Mouse (Mus musculus) MN1 (cell line): ENCODE measurements around the gene Usp3.

Experiments used
- DNase-seq: peaks from one replicate; pipeline ENCODE4 v3.0.0-alpha.2; 2016; ENCODE audit warnings: low spot score

The Usp3 gene

DNA sequence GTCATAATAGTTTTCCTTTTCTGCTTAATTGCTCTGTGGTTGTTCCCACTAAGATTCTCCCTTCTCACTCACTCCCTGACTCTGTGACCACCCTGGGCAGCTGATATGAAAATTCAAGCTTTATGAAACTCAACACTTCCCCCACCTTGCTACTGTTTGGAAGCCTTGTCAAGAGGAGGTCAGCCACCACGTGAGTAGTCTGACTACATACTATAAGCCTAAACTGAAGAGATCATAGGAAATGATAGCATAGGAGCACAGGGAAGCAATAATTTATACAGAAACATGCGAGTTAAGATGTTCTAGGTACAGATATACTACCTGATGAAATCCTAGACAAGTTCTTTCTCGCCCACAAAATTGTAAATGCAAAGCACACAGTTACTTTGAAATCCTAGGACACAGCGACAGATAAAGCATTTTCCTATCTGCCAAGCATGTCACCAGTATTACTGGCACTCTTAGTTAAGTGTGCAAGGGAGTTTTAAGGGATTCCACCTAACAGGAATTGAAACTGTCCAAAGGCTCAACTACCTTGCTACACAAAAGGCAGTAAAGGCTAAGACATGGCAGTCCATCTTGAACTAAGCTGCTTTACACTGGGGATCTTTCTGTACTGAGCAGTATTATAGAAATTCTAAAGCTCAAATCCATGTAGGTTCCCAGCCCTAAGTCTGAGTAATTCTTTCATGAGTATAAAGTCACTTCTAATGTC, 20.8 kb downstream of the Usp3 start:
- no peak for DNase-seq

DNA sequence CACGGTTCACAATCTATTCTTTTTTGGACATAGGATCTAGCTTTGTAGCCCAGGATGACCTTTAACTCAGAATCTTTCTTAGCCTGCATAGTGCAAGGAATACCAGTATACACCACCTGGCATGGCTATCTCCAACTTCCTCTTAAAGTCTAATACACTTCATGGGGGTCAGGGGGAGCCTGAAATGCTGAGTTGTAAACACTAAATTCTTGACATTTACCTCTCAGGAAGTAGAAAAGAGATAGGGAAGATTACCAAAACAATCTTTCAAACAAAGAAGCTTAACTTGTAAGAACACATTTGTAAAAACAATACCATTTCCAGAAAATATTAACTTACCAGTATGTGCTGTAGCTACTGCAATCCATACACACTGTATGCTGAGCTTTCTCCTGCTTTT, 30.7 kb downstream of the Usp3 start:
- DNase-seq, result no peak

DNA sequence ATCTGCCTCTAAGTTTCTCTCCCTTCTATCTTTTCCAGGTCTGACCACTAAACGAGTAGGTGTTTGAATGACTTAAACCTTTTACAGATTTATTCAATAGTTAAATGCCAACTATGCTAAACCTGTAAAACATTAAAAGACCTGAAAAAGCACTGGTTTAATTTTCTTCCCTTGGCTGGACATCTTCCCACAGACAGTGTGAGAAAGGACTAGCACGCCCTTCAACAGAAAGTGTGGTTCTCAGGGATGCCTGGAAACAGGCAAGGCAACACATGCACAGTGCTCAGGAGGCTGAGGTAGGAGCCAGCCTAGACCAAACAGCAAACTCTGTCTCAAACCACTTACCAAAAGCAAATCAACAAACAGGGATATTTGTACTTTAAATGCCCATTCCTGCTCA, 31.4 kb downstream of the Usp3 start:
- no peak for DNase-seq

DNA sequence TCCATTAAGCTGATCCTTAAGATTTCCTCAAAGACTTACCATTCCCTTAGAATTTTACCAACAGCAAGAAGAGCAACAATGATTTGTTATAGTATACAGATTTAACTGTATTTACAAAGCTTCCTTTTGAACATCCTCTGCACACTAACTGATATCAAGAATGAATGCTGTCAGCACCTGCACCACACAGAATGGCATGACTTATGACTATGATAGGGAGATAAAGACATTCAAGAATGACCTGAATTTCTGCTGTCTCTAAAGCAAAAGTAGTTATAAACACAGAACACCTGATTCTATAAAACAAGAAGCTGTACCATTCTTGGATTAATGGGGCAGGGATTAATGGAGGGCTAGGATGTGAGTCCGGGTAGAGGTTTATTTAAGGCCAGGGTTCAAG, 32.2 kb downstream of the Usp3 start:
- DNase-seq, result peak; percentile 17

DNA sequence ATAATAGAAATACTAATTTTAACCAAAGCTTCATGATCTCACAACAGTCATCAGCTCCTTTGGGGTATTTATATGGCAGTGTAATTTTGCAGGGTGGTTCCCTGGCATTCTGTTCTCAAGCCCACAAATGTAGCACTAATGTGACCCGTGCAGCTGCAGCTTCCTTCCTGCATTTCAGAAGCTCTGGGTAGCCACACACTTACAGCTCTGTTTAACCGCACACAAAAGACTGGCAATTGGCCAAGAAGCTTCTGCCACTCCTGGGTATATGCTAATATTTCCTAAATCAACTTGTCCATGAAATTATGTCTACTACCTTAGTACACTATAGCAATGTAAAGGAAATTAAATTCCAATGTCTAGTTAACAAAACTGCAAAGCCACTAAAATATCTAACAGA, 32.6 kb downstream of the Usp3 start:
- DNase-seq, result peak; percentile 60

DNA sequence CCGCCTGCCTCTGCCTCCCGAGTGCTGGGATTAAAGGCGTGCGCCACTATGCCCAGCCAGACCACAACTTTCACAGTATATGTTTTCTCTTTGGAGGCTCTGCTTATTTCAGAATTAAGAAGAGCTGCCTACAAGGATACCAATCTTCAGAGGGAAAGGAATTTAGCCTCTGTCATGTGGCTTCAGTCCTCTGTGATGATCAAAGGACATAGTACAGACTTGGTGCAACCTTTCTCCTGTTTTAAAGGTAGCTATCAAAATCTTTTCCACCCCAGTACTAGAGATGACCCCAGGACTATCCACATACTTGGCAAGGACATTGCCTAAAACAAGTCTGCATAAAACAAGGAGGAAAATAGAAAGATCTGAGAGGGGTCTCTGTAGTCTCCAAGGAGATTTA, 34.0 kb downstream of the Usp3 start:
- no peak for DNase-seq

DNA sequence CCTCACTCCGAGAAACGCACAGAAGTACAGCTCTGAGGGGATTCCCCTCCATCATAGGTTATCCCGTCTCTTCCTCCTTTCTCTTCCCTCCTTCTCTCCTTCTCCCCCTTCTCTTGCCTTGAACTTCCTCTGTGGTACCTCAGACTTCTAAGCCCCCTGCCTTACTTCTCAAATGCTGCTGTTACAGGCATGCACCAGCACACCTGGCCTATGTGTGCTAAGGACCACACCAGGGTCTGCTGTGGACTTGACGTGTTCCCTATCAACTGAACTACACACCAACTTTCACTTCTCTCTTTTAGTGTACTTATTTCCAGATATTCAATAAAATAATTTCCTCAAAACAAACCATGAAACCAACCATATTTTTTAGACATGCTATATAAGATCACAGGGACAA, 50.2 kb downstream of the Usp3 start:
- no peak for DNase-seq

DNA sequence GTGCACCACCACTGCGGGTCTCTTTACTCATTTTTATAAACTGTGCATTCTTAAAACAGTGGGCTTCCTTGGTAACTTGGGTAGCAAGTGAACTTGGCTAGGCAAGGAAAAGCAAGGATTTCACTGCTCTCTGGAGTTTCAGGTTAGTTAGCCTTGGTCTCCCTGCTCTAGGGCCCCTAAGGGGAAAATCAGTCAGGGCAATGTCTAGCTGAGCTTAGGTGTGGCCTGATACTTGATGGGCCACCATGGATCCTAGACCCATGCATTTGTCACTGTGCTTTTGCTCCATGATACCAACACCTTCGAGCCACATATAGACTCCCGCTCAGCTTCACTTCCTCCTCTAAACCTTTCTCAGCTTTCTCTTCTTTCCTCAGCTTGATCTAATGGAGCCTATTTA, 71.3 kb downstream of the Usp3 start:
- DNase-seq, result no peak

DNA sequence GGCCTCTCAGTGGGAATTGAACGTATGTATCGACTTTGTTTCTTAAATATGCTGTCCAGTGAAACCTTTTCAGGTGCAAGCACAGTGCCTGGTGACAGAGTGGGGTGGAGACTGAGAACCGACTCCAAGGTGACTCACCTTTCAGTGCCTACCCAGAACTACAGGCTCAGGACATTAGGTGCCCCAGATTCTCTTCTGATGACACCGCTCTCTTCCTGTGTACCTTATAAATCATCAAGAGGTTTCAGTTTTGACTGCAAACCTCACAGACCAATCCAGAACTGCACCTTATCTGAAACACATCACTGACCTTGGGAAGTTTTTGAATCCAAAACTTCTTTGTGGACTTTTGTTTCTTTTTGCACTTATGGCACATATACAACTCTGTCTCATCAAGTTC, 72.6 kb downstream of the Usp3 start:
- DNase-seq, result no peak

DNA sequence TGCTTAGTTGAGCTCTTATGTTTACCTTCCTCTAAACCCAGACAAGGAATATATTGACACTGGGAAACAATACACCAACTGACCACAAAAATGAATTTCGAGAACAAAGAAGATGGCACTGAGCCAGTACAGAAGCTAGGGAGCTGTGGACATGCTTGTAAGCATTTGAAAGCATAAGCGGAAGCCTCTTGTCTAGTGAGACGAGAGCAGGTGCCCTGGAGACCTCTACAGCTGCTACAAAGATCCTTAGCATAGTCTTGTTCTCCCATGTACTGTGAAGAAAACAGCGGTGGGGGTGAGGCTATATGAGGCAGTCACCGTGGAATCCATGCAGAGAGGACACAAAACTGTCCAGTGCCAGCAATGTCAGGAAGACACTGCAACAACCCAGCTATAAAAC, 74.0 kb downstream of the Usp3 start:
- peak; percentile 20 for DNase-seq

DNA sequence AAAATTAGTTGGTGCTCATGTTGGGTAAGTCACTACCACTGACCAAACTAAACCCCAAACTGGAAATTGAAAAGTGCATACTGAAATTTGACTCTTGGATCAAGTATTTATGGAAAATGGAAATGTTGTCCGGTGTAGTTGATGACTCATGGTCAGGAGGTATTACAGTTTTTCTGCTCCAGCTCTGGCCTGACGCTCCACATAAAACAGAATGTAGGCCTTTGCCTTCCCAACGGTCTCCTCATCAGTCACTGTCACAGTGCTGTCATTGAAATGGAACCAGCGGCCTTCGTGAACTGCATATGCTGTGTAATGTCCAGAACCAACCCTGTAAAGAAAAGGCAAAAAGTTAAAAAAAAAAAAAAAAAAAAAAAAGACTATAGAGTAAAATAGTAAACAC, 74.7 kb downstream of the Usp3 start:
- DNase-seq, result no peak

DNA sequence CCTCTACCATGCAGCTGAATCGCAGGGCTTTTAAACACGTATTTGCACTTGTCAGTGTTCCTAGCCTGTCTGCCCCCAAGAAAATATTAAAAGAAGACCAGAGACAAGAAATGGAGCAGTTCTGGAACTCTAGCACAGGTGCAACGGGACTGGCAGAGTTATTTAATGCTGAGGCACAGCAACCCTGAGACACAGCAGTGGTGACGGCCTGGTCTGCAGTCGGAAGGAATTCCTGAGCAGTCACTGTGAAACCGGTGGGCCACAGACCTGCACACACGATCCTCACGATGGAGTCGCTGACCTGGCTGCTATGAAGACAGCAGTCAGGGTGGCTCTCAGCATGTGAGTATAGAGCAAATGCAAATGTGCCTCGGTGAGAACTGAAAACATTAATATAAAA, 75.2 kb downstream of the Usp3 start:
- no peak for DNase-seq

DNA sequence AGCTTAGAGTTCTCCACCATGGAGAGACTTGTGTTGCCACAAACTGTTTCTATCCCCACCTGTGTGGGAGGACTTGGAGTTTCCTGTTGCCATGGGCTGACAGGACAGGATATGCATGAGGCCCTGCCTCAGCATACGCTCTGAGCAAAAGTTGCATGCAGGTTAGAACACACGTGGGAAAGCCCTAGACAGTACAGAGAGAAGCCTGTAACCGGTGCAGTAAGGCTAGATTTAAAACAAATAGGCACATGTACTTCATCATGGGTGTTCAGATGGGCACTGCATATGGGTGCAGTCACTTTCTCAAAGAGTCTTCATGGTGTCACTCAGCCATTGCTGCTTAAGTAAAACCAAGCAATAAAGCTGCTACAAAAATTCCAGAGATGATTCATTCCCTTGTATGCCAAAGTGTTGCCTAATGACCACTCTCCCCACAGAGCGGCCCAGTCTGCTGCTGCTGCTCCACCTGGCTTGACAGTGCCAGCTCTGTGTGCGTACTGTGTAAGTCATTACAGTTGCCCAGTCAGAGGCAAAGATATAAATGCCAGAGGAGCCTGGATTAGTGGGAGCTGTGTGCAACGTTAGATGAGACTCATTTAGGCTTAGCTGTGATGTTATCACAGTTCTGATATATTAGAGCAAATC, 76.5 kb downstream of the Usp3 start:
- DNase-seq, result peak; percentile 43

DNA sequence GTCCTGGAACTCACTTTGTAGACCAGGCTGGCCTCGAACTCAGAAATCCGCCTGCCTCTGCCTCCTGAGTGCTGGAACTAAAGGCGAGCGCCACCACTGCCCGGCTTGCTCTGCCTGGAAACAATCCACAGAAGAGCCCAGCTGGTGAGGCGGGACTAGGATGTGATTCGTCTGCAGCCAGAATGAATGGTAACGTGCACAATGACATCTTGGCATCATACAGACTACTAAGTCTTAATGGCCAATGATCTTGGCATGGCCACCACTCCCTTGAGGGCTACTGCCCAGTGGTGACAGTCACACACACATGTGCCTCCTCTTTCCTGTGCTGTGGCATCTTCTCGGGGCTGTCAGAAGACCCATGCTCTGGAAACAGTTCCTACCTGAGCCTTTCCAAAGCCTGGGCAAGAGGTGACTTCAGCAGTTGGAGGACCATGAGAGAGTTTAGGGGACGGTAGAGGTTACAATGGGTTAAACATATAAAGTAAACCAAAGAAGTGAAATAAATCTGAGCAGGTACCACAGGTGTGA, 77.2 kb downstream of the Usp3 start:
- no peak for DNase-seq

DNA sequence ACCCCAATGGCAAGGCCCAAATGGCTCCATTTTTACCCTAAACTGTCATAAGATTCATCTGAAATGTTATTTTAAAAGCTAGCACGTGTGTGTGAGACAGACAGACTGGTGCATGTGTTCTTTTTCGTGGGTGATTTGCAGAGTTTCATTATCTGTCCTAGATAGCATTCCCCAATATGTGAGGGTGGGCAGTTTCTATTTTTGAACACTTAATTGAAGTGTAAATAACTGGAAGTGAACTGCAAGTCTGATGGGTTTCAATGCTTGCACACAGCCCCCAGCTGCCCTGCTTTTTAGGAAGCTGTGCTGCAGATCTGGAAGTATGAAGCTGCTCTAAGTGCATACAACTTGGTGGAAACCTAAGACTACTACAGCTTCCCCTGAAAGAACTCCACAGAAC, 77.8 kb downstream of the Usp3 start:
- DNase-seq, result no peak

DNA sequence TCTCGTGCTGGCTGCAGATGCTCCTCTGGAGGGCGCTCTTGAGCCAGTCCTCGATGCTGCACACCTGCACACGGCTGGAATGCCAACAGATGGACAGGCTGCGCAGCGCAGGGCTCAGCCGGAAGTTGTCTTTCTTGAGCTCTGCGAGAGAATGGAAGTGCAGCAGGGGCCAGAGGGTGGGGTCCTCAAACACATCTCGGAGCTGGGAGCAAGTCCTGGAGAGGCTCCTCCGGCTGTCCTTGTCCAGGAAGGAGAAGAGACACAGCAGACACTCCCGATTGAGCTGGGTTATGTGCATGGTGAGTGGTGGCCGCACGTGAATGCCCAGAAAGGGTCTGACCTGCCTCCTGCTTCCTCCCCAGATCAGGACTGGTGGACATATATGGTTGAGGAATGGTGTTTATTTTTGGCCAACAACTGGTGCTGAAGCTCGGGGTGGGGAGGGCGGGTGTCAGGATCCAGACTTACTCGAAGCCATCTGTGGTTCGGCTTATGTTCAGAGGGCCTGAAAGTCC, 78.6 kb downstream of the Usp3 start, which contains the start of gene Fbxl22:
TSS of gene Fbxl22 (minus strand) at position 338 of the 515 bp plus-strand sequence.
- no peak for DNase-seq

DNA sequence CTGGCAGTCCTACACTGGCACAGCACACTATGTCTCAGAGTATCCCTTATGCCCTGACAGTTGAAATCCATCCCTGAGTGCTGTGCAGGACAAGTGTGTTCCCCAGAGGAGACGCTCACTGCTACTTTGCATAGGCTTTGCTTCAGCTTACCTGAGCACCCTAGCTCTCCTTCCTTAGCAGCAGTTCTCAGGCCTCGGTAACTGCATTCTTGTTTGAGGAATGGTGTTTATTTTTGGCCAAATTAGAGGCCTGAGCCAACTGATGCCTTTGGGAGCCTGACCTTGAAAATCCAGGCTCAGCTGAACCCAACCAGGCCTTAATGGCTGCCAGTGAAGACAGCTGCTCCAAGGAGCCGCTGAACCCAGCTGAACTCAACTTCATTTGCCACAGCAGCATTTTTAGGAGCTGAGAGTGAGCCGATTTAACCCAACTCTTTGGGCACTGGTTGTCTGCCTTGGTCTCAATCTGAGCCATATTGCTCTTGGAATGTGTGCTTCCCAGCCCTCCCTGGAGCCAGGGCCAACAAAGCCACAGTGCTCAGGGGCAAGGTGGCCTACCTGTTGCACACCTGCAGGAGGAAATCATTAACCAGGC, 79.2 kb downstream of the Usp3 start:
- no peak for DNase-seq

DNA sequence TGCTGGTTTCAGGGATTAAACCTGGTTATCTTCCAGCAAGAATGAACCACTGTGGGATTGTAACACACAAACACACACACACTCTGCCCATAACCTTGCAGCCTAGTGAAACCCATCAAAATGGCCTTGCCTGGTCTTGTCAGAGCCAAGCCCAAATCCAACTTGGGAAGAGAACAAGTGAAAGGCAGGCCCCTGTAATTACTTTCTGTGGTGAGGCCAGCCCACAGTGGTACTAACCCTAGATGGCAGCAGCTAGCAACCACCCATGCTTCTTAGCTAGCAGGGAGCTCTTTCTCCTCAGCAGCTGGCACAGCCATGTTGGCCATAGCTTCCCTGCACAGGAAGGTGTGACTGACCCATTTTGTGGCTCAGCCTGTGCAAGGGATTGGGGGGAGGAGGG, 79.8 kb downstream of the Usp3 start:
- peak; percentile 60 for DNase-seq

DNA sequence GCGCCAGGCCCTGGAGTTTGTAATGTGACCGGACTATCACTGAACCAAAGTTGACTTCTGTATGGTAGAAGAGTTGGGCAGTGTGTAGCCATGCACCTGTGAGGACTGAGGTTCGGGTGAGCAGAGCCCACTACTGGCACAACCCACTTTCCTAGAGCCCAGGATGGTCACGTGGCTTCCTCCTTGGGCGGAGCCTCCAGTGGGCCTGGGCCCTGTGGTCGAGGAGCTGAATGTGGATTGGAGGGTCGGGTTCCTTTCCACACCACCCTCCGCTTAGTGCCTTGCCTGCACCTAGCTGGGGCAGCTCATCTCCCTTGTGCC, 80.6 kb downstream of the Usp3 start:
- DNase-seq, result peak; percentile 81

DNA sequence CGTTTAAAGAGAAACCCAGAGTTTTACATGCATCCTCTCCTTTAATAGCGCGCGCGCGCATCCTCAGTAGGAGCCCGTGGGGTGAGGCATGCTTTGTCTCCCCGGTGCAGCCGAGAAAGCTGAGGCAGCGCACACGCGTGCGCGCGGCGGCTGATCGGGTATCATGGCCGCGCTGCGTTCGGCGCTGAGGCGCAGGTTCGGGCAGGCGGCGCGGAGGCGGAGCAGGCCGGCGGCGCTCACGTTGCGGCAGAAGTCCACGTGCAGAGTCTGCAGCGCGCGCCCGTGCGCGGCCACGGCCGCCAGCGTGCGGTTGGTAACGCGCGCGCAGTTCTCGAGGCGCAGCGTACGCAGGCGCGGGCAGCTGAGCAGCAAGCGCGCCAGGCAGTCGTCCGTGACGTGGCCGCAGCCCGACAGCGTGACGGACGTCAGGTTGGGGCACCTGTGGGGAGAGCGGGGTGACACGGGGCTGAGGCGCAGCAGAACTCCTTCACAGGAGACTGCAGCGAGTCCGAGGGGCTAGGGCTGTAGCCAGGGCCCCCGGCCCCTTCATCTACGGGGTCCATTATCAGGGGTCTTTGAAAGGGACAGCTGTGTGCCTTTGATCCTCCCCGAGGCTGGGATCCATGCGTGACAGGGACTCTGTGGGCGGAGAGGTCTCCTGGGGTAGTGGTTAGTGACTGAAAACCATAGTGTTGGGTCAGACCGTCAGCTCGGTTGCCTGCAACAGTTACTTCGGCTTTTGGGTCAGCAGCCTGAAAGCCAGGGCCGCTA, 81.2 kb downstream of the Usp3 start:
- peak; percentile 93 for DNase-seq

DNA sequence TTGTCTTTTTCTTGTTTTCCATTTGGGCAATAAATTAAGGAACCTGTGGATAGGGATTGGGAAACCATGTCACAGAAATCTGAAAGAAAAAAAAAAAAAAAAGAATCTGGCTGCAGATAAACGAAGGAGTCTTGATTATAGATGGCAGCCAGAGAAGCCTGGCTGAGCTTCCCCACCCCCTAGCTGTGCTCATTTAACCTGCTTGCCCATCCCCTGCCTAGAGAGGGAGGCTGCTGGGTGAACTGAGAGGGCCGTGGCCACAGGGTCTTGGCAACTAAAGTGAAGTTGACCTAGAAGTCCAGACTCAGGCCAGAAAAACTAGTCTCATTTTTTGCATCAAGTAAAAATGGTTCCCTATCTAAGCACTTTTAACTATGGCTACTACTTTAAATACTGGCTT, 82.0 kb downstream of the Usp3 start:
- peak; percentile 30 for DNase-seq

DNA sequence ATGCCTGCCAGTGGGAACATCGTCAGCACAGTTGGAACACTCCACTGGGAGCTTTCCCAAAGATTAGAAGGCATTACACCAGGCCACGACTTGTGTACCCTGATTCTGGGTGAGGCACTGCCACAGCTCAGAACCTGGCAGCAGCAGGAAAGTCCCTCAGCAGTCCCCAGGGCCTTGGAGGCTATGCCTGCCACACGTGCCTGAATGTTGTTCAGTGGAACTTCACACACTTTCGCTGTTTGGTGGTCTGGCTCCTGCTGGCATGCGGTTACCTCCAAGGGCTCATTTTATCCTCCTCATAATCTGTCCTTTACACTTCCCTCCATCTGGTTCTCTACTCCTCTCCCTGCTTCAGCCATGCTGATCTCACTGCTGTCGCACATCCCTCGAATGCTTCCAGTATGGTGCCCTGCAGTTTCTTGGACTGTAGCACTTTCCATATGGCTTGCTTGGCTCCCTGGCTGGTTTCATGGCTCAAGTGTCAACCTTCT, 82.5 kb downstream of the Usp3 start:
- DNase-seq, result peak; percentile 33
